Mouse (Mus musculus) cerebellum, adult 2 months (tissue): Measurements from ENCODE around the gene Tbc1d9b.

Experiments
- CTCF ChIP-seq: fragments of 200-500 bp; IDR thresholded peaks from 2 replicates; pipeline ENCODE4 v1.5.1; 2011; ENCODE audit warnings: low read depth, mild to moderate bottlenecking, control low read depth, low read length, moderate library complexity, borderline replicate concordance; ENCODE audit not compliant: insufficient read depth
- POLR2A ChIP-seq: fragments of 200-500 bp; IDR thresholded peaks from 2 replicates; pipeline ENCODE4 v1.6.1; 2011; ENCODE audit warnings: low read length, control low read depth, borderline replicate concordance; ENCODE audit not compliant: insufficient read depth

DNA sequence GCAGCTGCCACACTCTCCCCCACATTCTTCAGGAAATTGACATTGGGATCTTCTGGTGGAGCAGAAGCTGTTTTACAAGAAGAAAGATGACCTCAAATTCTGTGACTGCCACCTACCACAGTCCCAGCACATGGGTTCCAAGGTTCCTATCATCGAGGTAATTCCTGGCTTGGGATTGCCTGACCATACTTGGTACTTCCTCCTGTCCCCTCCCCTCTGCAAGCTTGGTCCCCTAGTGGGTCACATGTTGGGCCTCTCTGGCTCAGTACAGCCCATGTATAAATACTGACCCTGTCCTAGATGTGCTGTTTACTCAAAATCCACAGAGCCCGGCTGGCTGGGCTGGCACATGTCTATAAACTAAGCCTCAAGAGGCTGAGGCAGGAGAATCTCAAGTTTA, 74.8 kb downstream of the Tbc1d9b start:
- no peak for TF ChIP-seq CTCF
- TF ChIP-seq POLR2A = no peak
